7 mouse cellular contexts compared by ENCODE assay signal in the genomic region with DNA sequence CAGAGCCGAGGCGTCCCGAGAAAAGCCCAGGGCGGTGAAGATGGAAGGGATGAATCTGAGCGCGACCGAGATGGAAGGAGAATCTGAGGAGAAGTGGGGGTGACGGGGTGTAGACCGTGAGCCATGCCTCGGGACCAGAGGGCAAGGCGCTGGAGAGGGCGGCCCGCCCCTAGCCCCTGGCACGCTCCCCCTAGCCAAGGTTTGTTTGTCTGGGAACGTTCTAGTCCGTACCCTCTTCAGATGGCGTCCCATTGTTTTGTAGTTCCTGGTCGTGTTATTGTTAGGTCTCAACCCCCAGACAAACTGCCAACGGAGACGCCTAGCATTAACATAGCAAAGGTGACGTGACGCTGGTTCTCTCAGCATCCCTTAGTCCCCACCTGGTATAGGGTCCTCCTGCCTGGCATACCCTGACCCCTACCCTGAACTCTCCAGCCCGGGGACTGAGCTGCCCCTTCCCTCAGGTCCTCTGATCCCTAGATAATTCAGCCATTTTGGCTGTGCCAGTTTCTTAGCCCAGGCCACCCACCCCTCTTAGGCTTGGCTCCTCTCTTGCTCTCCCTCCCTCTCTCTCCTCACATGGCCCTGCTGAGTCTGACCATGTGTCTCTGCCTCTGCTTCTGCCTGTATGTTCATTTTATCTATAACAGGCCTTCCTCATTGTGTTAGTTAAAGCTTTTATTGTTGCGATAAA. TPM values are rescaled to one million over a fixed set of nuclear protein-coding genes. Genes with fewer than 3 reads are reported as not detected.
DNase-seq lines count a peak whose midpoint lies in the region; ATAC-seq lines count a peak whose summit lies in the region.

No protein-coding gene starts in this region.

- 3% methylated on average over 22 of the region's 24 CpGs for WGBS in midbrain, embryonic 14.5 days

- H3K27ac ChIP-seq in midbrain, embryonic 14.5 days (replicated peaks; ENCODE audit: low read depth, low read length): peak overlapping the region; percentile 87

- peaks cover 18% of the 10 kb centered on the region for H3K4me1 ChIP-seq in megakaryocyte, embryonic 14.5 days
- H3K4me1 ChIP-seq in midbrain, embryonic 14.5 days (ENCODE audit: control insufficient read depth, insufficient read depth, low read length): peaks cover 16% of the 10 kb centered on the region

- H3K4me2 ChIP-seq in midbrain, embryonic 14.5 days (ENCODE audit: low read length): peak overlapping the region; percentile 57

- peak overlapping the region; percentile 89 for H3K9ac ChIP-seq in midbrain, embryonic 14.5 days (replicated peaks; ENCODE audit: low read length)

- H3K4me3 ChIP-seq in megakaryocyte, embryonic 14.5 days (replicated peaks): peak overlapping the region; percentile 95
- peak overlapping the region; percentile 70 for H3K4me3 ChIP-seq in midbrain, embryonic 14.5 days (replicated peaks; ENCODE audit: low read depth, low read length)

- H3K27me3 ChIP-seq in megakaryocyte, embryonic 14.5 days (replicated peaks): peaks cover 59% of the 10 kb centered on the region
- H3K27me3 ChIP-seq in midbrain, embryonic 14.5 days (ENCODE audit: control insufficient read depth, insufficient read depth, low read length): no peaks in the 10 kb centered on the region

- no peak for ATAC-seq in megakaryocyte, adult 5-6 weeks (ENCODE audit: poor library complexity, severe bottlenecking)
- peak; percentile 79 for ATAC-seq in midbrain, embryonic 14.5 days (ENCODE audit: low FRiP score, low TSS enrichment)

- peak; percentile 63 to 66 for DNase-seq in cerebellum, postnatal 10 days
- DNase-seq in gastrocnemius, postnatal 10 days: peak; percentile 20
- peak; percentile 34 to 69 for DNase-seq in left cerebral cortex, postnatal 14 days (ENCODE audit: low spot score in 2 of 2)
- DNase-seq in midbrain, embryonic 14.5 days: peak; percentile 68
- DNase-seq in ovary, postnatal 36 days (ENCODE audit: low spot score): no peak

- no peaks in the 10 kb centered on the region for H3K9me3 ChIP-seq in megakaryocyte, embryonic 14.5 days
- no peaks in the 10 kb centered on the region for H3K9me3 ChIP-seq in midbrain, embryonic 14.5 days (ENCODE audit: control insufficient read depth, low read length)

- intact Hi-C loops in left cerebral cortex, postnatal 14 days (cut with DNase I): loop anchor here (5.0 kb wide), 1 partner anchor 78 kb away; no protein-coding TSS in a partner anchor

- no peaks in the 10 kb centered on the region for H3K36me3 ChIP-seq in megakaryocyte, embryonic 14.5 days (replicated peaks; ENCODE audit: low read length)
- no peaks in the 10 kb centered on the region for H3K36me3 ChIP-seq in midbrain, embryonic 14.5 days (ENCODE audit: control insufficient read depth, insufficient read depth, low read length)

RNA-seq across cellular contexts. Expression of gene Prkaa2, which starts 0.4 kb away (rescaled TPM):
- polyA plus RNA-seq in megakaryocyte, embryonic 14.5 days (2012; ENCODE audit: insufficient read depth, low replicate concordance): 0.02 and 0.27 TPM in 2 replicates
- total RNA-seq in megakaryocyte, adult 5-6 weeks (2015): not detected in 2 replicates
- 0.04 TPM in 1 of 2 replicates, not detected in the other for total RNA-seq in megakaryocyte, adult 5-6 weeks (2017)
- 10 to 100 TPM; 75.4 to 83.6 TPM for total RNA-seq in gastrocnemius, postnatal 10 days (2021)
- 10 to 100 TPM; 33.2 to 33.6 TPM for total RNA-seq in left cerebral cortex, postnatal 14 days (2021)
- polyA plus RNA-seq in midbrain, embryonic 14.5 days (2014; fragmentation: Nextera tagmentation; extraction: Ambion mirVana): 17.8 and 19.4 TPM in 2 replicates

RNA-seq across cellular contexts. Expression of gene Plpp3, which starts 47.0 kb away (rescaled TPM):
- polyA plus RNA-seq in megakaryocyte, embryonic 14.5 days (2012; ENCODE audit: insufficient read depth, low replicate concordance): 4.2 and 6.9 TPM in 2 replicates
- total RNA-seq in megakaryocyte, adult 5-6 weeks (2015): 0.29 and 0.48 TPM in 2 replicates
- 0.29 and 0.37 TPM in 2 replicates for total RNA-seq in megakaryocyte, adult 5-6 weeks (2017)
- total RNA-seq in gastrocnemius, postnatal 10 days (2021): 10 to 100 TPM; 79.6 to 82.6 TPM
- total RNA-seq in left cerebral cortex, postnatal 14 days (2021): 100 to 1,000 TPM; 136 to 166 TPM
- 51.7 and 62.4 TPM in 2 replicates for polyA plus RNA-seq in midbrain, embryonic 14.5 days (2014; fragmentation: Nextera tagmentation; extraction: Ambion mirVana)

Comparison
In these comparisons a context has a peak if more than half of its experiments do, and no peak if none do; other contexts are left out.
1. RNA of gene Prkaa2, which starts 0.4 kb away (total RNA-seq): 75.4 to 83.6 TPM in gastrocnemius, postnatal 10 days and 33.2 to 33.6 TPM in left cerebral cortex, postnatal 14 days; 0.04 TPM in megakaryocyte, adult 5-6 weeks; every median in the first group is over 10 times any median in the second.
2. RNA of gene Plpp3, which starts 47.0 kb away (total RNA-seq): 136 to 166 TPM in left cerebral cortex, postnatal 14 days and 79.6 to 82.6 TPM in gastrocnemius, postnatal 10 days; 0.29 to 0.48 TPM in megakaryocyte, adult 5-6 weeks; every median in the first group is over 10 times any median in the second.